Comparison of ENCODE assay signal across 11 mouse cellular contexts in genomic region chr8:120556198-120556892, GRCm38 (mm10). TPM values are rescaled to one million over a fixed set of nuclear protein-coding genes. Genes with fewer than 3 reads are reported as not detected.
DNase-seq lines count a peak whose midpoint lies in the region; ATAC-seq and TF ChIP-seq lines count a peak whose summit lies in the region.
"Had no signal": no experiment of that assay in that cellular context is flagged by ENCODE, and none has a peak within 500 bp of the region (broad histone marks: within the 10 kb centered on the region; RNA-seq: fewer than 3 reads in every experiment).

No protein-coding gene starts in this region.

- intact Hi-C loops in gastrocnemius, adult 2 months (cut with DNase I) = no loop called here

- no peak for DNase-seq in gastrocnemius, adult 2 months
- DNase-seq in gastrocnemius, adult 18-20 months (ENCODE audit: low spot score) = no peak
- peak; percentile 88 for DNase-seq in MN1 (ENCODE audit: low spot score)
- DNase-seq in kidney, postnatal 4 days = no peak
- DNase-seq in layer of hippocampus, postnatal 14 days (ENCODE audit: low spot score in 2 of 2) = no peak
- DNase-seq in kidney, postnatal 10 days = no peak
- DNase-seq: adrenal gland, postnatal 36 days; thymus, adult 2 months had no signal

- peaks cover 99% of the 10 kb centered on the region for H3K4me1 ChIP-seq in heart, embryonic 15.5 days (replicated peaks)
- peaks cover 55% of the 10 kb centered on the region for H3K4me1 ChIP-seq in limb, embryonic 15.5 days

- peak overlapping the region; percentile 47 for H3K4me3 ChIP-seq in gastrocnemius, adult 2 months
- H3K4me3 ChIP-seq in heart, embryonic 15.5 days = peak overlapping the region; percentile 24
- H3K4me3 ChIP-seq in limb, embryonic 15.5 days = no peak overlapping the region

- no peaks in the 10 kb centered on the region for H3K27me3 ChIP-seq in heart, embryonic 15.5 days
- no peaks in the 10 kb centered on the region for H3K27me3 ChIP-seq in limb, embryonic 15.5 days

- H3K27ac ChIP-seq in gastrocnemius, adult 2 months = peak overlapping the region; percentile 81
- peak overlapping the region; percentile 96 for H3K27ac ChIP-seq in heart, embryonic 15.5 days
- peak overlapping the region; percentile 58 for H3K27ac ChIP-seq in limb, embryonic 15.5 days

- 27% methylated on average over 20 of the region's 20 CpGs for WGBS in heart, embryonic 15.5 days
- WGBS in limb, embryonic 15.5 days = 43% methylated on average over 20 of the region's 20 CpGs

- peak overlapping the region; percentile 50 for H3K4me2 ChIP-seq in heart, embryonic 15.5 days
- no peak overlapping the region for H3K4me2 ChIP-seq in limb, embryonic 15.5 days

- no peaks in the 10 kb centered on the region for H3K9me3 ChIP-seq in heart, embryonic 15.5 days (replicated peaks)
- H3K9me3 ChIP-seq in limb, embryonic 15.5 days = no peaks in the 10 kb centered on the region

- TF ChIP-seq CTCF in gastrocnemius, adult 2 months (IDR thresholded peaks at IDR 0.05) = no peak

- peak overlapping the region; percentile 45 for H3K9ac ChIP-seq in heart, embryonic 15.5 days
- no peak overlapping the region for H3K9ac ChIP-seq in limb, embryonic 15.5 days

- peaks cover 12% of the 10 kb centered on the region; the same call in 1 of the 2 replicates for H3K36me3 ChIP-seq in heart, embryonic 15.5 days
- H3K36me3 ChIP-seq in limb, embryonic 15.5 days = peaks cover 4% of the 10 kb centered on the region

- ATAC-seq in heart, embryonic 15.5 days (replicated peaks; ENCODE audit: insufficient number of reproducible peaks, insufficient read depth, low FRiP score, low read depth) = peak; percentile 10; the same call in 1 of the 2 replicates
- ATAC-seq in limb, embryonic 15.5 days (ENCODE audit: insufficient number of reproducible peaks, low FRiP score, low TSS enrichment, low read depth) = no peak
- ATAC-seq: lung, postnatal 0 days had no signal

RNA-seq across cellular contexts. Expression of gene Gins2, which starts 32.8 kb away (rescaled TPM):
- under 1 TPM; 0.36 to 0.67 TPM for total RNA-seq in gastrocnemius, adult 2 months (2021)
- total RNA-seq in gastrocnemius, adult 18-20 months (2021) = under 1 TPM in 1 of 2 experiments, not detected in 1; 0.80 TPM
- 43.9 and 56.2 TPM in 2 replicates for polyA plus RNA-seq in heart, embryonic 15.5 days (2015; fragmentation: Nextera tagmentation; extraction: Ambion mirVana)
- polyA plus RNA-seq in limb, embryonic 15.5 days (2015; fragmentation: Nextera tagmentation; extraction: Ambion mirVana) = 81.4 and 85.2 TPM in 2 replicates
- 1 to 10 TPM; 2.0 to 3.4 TPM for total RNA-seq in layer of hippocampus, postnatal 14 days (2021)
